Mouse (Mus musculus) megakaryocyte progenitor cell, adult 5-6 weeks (primary cell): Measurements from ENCODE around the gene Tnni1. TPM values are rescaled to one million over a fixed set of nuclear protein-coding genes. Genes with fewer than 3 reads are reported as not detected.

ENCODE experiments used
- ATAC-seq: replicated peaks from 2 replicates; pipeline ENCODE4 v1.8.0; 2016; ENCODE audit warnings: mild to moderate bottlenecking, moderate TSS enrichment, inconsistent platforms; ENCODE audit not compliant: poor library complexity
- total RNA-seq, 2 experiments: library from RNA; stranded (forward) in 1 of 2; stranded (reverse) in 1 of 2; fragments of 157-497, 149-512 nt in 1 of 2; fragments of 200-1000 nt in 1 of 2; gene quantifications; 2 replicates each; pipeline versions ENCODE4 v1.2.3 to v1.2.4; 2015 to 2017

The Tnni1 gene
- total RNA-seq, 2 experiments from 2014 or later: not detected

GRCm38 (mm10) chr1:135766592-135767306 is 12.5 kb upstream of the Tnni1 start:
- no peak for ATAC-seq

GRCm38 (mm10) chr1:135767324-135767890 is 11.8 kb upstream of the Tnni1 start:
- ATAC-seq: no peak

- ATAC-seq: no peak
Measured at GRCm38 (mm10) chr1:135768400-135768799, 10.8 kb upstream of the Tnni1 start.

- no peak for ATAC-seq
Measured at GRCm38 (mm10) chr1:135770237-135770636, 9.0 kb upstream of the Tnni1 start.

- ATAC-seq: no peak
Measured at GRCm38 (mm10) chr1:135770896-135771572, 8.2 kb upstream of the Tnni1 start.

GRCm38 (mm10) chr1:135771573-135771970 is 7.7 kb upstream of the Tnni1 start:
- ATAC-seq: no peak

GRCm38 (mm10) chr1:135776596-135776995 is 2.6 kb upstream of the Tnni1 start:
- ATAC-seq: no peak

GRCm38 (mm10) chr1:135777046-135777445 is 2.2 kb upstream of the Tnni1 start:
- ATAC-seq: no peak

GRCm38 (mm10) chr1:135780649-135781048 is 1.4 kb downstream of the Tnni1 start:
- ATAC-seq: no peak

- peak; percentile 82 for ATAC-seq
Measured at GRCm38 (mm10) chr1:135781220-135781619, 2.0 kb downstream of the Tnni1 start.

GRCm38 (mm10) chr1:135782816-135783215 is 3.6 kb downstream of the Tnni1 start:
- no peak for ATAC-seq

- peak; percentile 80 for ATAC-seq
Measured at GRCm38 (mm10) chr1:135787799-135788198, 8.6 kb downstream of the Tnni1 start.

- ATAC-seq: peak; percentile 53
Measured at GRCm38 (mm10) chr1:135788708-135789107, 9.5 kb downstream of the Tnni1 start.

- peak; percentile 70 for ATAC-seq
Measured at GRCm38 (mm10) chr1:135789815-135790214, 10.6 kb downstream of the Tnni1 start.

- ATAC-seq: no peak
Measured at GRCm38 (mm10) chr1:135792143-135792939, 13.1 kb downstream of the Tnni1 start.

- peak; percentile 52 for ATAC-seq
Measured at GRCm38 (mm10) chr1:135793370-135794215, 14.4 kb downstream of the Tnni1 start.

GRCm38 (mm10) chr1:135794216-135795134 is 15.2 kb downstream of the Tnni1 start:
- peak; percentile 27 for ATAC-seq

- ATAC-seq: no peak
Measured at GRCm38 (mm10) chr1:135798492-135798891, 19.3 kb downstream of the Tnni1 start.

- ATAC-seq: no peak
Measured at GRCm38 (mm10) chr1:135799109-135799627, 19.9 kb downstream of the Tnni1 start.
